Mouse (Mus musculus) kidney, postnatal 10 days (tissue): ENCODE measurements around the gene Edf1.

Source experiments
- DNase-seq: peaks from one replicate; pipeline ENCODE4 v3.0.0; 2021; ENCODE audit warnings: mixed read lengths

The Edf1 gene

DNA sequence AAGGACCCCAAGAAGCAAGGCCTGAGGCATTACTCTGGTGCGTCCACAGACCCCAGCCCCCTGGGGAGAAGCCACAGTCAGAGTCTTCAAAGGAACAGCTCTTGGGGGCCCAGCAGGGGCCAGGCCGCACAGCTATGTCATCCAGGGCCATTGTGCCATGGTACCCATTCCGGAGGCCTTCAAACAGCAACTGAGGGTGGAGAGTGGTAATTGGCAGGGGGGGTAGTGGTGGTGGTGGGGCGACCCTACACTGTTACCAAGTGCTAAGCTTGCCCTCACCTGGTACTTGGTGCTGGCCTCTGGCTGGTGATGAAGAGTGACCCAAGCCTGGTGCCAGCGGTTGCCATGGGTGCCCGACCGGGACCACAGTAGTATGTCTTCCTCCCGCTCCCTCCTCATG is 8.1 kb downstream of the Edf1 start:
- no peak for DNase-seq

DNA sequence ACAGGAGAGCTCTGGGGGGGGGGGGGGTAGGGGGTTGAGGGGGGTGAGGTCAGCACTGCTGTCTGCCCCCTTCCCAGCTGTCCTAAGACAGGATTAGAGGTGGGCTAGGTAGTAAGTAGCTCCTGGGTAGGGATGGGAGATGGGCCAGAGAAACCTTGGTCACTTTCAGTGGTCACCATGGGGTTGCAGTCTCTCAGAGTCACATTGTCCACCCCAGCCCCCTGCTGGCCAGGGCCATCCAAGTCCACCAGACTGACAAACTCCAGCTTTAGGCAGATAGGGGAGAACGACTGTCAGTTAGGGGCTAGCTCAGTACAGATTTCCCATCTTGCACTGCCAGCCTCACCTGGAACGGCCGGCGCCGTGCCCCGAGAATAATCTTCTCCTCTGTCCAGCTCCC is 8.9 kb downstream of the Edf1 start:
- peak; percentile 42 for DNase-seq

- peak; percentile 9 for DNase-seq
Measured at GRCm38 (mm10) chr2:25568473-25569019, 10.9 kb downstream of the Edf1 start.

GRCm38 (mm10) chr2:25569323-25569722 is 11.7 kb downstream of the Edf1 start:
- no peak for DNase-seq

GRCm38 (mm10) chr2:25571221-25571620 is 13.6 kb downstream of the Edf1 start:
- no peak for DNase-seq

DNA sequence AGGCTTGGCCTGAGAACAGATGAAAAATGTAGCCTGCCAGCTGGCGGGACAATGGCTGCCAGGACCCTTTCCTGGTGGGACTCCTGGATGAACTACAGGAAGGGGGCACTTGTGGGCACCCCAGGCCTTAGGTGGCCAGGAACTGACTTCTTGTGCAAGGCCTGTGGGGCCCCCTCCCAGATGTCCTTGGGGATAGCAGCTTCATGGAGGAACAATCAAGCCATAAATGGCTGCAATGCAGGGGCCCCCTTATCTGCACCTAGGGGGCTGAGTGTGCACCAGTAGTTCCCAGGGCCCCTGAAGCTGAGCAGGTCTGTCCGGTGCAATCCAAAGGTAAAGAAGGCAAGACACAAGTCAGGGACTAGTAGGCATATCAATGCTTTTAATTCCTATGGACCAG is 15.4 kb downstream of the Edf1 start:
- no peak for DNase-seq

GRCm38 (mm10) chr2:25574136-25574535 is 16.5 kb downstream of the Edf1 start:
- DNase-seq = peak; percentile 39

DNA sequence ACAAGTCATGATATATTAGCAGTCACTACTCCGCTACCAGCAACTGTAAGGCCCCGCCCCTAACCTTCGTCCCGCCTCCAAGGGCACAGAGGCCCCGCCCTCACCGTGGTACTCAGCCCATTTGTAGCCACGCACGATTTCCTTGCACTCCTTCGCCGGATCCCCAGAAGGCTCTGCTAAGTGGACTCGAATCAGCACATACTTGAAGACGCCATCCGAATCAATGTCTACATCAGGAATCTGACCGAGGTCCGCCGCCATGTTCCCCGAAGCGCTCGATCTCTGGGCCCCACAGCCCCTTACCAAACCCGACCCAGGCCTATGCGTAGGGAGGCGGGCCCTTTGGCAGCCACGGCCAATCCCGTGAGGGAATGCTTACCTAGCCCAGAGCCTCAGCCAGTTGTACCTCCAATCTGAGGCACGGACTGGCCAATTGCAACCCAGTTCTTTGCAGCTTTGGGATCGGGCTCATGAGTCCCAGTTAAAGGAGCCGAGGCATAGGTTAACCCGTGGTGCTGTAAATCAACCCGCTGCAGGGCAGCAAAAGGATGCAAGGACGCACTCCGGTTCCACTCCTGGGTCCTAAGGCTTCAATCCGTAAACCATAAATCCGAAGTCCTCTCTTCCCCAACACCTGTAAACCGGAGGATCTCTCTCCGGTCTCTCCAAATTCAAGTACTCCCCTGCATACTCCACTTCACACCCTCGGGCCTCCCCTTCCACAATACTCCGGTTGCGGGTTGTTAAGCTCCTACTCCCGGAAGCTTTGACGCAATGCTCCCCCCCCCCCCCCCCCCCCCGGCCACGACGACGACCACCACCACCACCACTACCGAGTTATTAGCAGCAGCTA is 17.2 kb downstream of the Edf1 start, which contains the start of the genes Mamdc4 and Phpt1:
Mamdc4 (minus strand) TSS at position 267 of the 853 bp plus-strand sequence.
Phpt1 (minus strand) TSS at position 646 of the 853 bp plus-strand sequence.
- peak; percentile 97 for DNase-seq

GRCm38 (mm10) chr2:25575432-25576027 is 17.9 kb downstream of the Edf1 start:
- DNase-seq = peak; percentile 60

- DNase-seq = no peak
Measured at GRCm38 (mm10) chr2:25576028-25576850, 18.6 kb downstream of the Edf1 start.

DNA sequence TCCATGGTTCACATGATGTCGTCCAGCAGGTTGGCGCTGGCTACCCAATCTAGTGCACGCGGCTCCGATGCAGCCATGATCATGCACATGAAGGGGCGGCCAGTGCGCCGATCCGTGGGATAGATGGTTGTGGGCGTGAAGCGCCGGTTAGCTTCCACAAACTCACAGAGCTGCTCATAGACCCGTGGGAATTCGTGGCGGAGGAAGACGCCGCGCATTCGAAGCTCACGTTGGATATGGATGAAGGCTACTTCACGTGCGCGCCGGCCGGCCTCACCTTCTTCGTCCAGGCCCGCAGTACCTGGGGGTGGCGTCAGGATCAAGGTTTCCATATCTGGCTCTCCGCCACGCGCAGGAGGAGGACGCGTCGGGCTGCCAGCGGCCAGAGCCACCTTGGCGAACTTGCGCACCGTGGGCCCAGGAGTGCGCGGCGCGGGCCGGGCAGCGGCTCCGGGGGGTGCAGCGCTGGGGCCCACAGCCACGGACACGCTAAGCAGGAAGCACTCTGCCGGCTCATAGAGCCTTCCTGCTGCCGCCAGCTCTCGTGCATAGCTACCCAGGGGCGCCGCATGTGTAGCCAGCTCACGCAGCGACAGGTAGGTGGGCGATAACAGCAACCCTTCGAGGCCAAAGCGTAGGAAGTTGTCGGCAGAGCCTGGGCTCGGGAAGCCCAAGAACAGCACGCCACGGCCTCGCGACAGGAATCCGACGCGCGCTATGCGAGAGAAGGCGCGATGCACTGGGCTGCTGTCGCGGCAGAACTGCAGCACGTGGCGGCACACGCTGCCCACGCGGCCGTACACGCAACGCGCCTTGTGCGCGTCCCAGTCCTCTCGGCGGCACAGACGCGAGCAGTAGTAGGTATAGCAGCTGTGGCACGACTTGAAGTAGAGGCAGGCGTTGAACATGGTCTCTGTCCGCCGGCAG is 19.6 kb downstream of the Edf1 start:
- DNase-seq = no peak

DNA sequence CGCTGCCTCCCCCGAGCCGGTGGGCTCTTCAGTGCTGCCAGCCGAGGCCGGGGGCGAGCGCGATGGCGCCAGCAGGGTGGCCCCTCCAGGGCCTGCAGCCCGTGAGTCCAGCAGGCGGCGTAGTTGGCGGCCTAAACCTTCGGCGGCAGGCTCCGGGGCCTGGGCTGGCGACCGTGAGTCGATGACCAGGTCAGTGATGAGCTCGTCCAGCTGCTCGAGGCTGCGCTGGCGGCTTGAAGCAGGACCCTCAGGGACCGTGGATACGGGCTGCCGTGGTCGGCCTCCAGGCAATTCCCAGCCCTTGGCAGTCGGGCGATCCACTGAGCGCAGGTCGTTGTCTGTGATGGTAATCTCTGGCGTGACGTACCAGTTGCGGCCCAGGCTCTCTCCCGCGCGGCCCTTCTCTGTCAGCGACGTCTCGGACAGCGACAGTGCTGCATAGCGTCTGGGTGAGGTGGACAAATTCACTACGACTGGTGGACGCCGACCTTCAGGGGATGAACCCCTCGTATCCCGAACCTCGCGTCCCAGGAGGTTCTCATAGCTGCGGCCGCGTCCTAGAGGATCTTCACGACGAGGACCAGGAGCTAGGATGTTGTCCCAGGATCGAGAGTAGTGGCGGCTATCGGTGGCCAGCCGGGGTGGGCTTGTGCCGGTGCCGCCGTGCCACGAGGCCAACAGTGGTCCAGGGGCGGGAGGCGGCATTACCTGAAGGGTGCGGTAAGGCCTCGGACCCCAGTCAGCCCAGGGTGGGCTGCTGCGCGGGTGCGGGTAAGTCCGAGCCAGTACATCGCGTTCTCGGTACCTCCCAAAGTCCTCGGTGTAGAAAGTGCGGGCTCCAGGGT is 20.5 kb downstream of the Edf1 start:
- DNase-seq = peak; percentile 57

DNA sequence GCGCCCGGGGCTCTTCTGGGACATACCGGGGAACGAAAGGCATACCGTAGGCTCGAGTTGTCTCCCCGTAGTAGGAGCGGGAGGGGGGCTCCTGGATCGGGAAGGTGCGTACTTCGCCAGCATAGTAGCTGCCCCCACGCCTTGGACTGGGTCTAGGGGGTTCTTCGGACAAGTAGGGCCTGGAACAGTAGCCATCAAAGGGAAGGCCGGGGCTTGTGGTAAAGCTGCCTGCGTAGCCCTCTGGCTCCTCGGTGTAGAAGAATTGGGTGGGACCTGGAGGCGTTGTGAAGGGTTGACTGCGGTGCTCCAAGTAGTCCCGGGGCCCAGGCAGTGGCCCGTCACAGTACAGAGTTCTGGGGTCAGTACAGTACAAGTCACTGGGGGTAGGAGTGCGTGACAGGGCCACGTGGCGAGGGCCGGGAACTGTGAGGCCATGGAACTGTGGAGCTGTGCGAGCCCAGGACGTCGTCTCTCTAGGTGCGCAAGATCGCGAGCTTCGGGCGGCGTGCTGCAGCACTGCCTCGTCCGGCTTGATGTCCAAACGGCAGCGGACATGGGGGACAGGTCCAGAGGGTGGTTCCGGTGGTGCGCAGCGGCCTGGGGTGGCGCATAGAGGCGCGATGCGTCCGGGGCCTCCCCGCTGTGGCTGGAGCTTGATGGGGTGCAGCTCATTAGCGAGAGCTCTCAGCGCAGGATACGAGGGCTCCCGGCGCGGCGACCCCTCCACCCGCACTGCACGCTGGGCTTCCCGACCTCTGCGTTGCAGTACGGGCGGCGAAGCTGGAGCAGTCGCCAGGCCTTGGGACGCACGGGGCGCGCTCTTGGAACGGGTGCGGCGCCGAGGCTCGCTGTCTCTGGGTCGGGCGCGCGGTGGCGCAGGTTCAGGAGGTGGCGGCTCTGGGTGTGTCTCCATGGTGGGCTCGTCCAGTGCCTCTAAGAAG is 21.4 kb downstream of the Edf1 start:
- peak; percentile 34 for DNase-seq

DNA sequence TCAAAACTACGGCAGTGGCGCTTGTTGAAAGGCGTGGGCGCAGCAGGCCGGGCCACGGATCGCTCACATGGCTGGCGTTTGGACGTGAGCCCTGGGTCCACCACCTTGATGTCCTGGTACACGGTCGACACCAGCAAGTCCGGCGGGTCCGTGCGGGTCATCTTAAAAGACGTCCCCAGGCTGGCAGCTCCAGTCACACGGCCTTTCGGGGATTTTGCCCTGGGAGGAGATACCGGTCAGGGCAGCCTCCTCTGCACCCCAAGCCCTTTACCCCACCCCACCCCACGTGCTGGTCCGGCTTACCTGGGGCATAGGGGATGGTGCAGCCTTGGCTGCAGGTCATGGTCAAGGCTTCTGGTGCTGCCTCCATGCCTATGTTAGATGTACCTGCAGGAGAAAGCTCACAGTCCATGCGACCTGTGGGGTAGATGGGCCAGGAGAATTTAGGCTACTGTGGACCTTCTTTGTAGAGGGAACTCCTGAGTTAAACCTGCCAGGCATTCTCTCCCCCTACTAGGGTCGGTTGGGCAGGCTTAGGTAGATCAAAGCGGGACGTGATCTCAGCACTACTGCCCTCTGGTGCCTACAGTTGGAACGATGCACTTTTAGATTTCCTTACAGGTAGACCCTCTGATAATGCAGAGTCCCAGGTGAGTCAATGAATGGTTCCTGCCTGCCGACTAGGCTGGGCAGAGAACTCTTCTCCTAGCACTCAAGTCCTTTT is 22.3 kb downstream of the Edf1 start:
- DNase-seq = peak; percentile 66

DNA sequence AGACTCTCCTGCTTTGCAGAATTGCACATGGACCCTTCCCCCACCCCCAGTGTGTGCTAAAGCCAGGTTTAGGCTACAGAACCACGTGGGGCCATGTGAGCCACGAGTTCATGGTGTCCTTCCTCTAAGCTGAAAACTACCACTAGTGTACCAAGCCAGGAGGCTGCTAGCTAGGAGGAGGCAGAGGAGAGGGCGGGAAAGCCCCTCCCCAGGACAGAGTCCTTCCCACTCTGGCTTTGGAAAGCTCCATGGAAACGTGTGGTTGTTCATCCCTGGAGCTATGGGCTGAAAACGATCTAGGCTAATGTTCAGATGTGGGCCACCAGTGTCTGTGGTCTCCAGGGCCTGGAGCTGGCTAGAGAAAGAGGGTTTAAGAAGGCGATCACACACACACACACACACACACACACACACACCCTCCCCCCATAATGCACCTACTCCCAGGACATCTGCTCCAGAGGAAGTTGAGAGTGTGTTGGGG is 23.0 kb downstream of the Edf1 start:
- DNase-seq = no peak

- peak; percentile 68 for DNase-seq
Measured at GRCm38 (mm10) chr2:25581294-25581864, 23.7 kb downstream of the Edf1 start, which contains the start of gene Ajm1. Ajm1 (minus strand) TSS chr2:25581757.

DNA sequence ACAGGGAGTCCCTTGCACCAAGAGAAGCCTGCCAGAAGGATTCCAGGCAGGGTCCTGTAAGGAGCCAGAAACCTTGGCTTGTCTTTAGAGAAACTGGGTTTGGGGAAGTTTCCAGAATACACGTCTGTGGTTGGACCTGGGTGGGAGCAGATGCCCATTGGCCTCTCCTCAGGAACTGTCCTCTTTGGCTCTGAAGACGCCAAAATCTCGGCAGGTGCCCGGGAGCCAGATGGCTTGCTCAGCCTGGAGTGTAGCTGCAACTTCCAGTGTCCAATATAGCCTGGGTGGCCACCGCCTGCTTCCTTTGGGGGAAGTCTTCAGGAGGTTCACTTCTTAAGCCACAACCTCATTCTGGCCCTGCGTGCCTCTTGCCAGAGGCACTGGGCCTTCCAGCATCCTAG is 24.3 kb downstream of the Edf1 start:
- no peak for DNase-seq

- DNase-seq = peak; percentile 60
Measured at GRCm38 (mm10) chr2:25582466-25583119, 24.9 kb downstream of the Edf1 start.
